Mouse (Mus musculus) embryo, embryonic 11 days (tissue): ENCODE results near the gene Coq10b.
"Not testable (repeated sequence)": the region's sequence is repeated elsewhere in the genome, so short reads cannot be mapped to it uniquely, and the experiment has no call there.

Source experiments
- DNase-seq: peaks from one replicate; pipeline ENCODE4 v3.0.0-alpha.2; 2015

Coq10b gene

GRCm38 (mm10) chr1:55058383-55058782, 5.8 kb downstream of the Coq10b start:
- not testable (repeated sequence) for DNase-seq

GRCm38 (mm10) chr1:55061099-55061498, 8.5 kb downstream of the Coq10b start:
- DNase-seq: no peak

GRCm38 (mm10) chr1:55061772-55062171, 9.2 kb downstream of the Coq10b start:
- DNase-seq: no peak

DNA sequence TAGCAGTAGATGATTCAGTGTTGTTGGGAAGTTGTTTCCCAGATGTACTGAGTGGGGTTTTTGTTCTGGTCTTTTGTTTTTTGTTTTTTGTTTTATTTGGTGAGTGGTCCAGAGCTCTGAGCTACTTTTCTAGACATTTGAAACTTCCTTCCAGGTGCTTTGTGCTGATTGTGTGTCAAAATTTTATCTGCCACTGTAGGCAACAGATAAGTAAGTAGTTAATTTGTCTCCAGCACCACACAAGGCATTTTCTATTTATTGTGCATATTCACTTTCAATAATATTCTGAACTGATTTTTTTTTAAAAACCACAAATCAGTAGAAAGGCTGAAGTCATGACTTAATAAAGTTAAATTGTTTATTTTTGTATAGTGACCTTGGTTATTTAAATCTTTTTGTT, 19.8 kb downstream of the Coq10b start:
- DNase-seq: not testable (repeated sequence)

- DNase-seq: peak; percentile 26
These were observed 22.2 kb downstream of the Coq10b start for GRCm38 (mm10) chr1:55074757-55075156.

DNA sequence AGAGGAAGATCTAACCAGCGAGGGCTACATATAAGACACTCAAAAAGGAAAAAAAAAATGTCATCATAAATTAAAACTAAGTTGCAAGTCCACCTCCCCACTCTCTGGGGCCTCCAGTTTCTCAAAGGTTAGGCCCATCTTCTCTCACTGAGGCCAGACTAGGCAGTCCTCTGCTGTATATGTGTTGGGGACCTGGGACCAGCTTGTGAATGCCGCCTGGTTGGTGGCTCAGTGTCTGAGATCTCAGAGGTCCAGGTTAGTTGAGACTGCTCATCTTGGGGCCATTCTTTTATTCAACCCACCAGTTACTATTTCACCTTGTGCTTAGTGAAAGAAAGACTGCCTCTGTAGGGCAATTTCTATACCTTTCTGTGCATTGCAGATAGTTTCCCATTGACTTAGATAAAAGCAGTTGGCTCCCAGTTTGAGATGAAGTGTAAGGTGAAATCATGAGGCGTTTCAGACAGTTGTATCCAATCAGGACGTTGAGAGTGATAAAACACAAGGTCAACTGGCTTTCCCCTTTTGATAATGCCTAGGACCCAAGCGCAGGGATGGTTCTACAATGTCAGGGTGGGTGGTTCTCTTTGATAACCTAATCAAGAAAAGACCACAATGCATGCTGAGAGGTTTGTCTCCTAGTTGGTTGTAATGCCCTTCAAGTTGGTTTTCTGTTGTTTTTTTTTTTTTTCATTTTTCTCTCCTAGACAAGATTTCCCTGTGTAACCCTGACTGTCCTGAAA, 23.3 kb downstream of the Coq10b start:
- DNase-seq: no peak

- no peak for DNase-seq
These were observed 23.8 kb downstream of the Coq10b start for GRCm38 (mm10) chr1:55076395-55076743.

GRCm38 (mm10) chr1:55076849-55077516, 24.4 kb downstream of the Coq10b start:
- DNase-seq: no peak

GRCm38 (mm10) chr1:55079677-55080076, 27.1 kb downstream of the Coq10b start:
- DNase-seq: no peak

GRCm38 (mm10) chr1:55082106-55082505, 29.5 kb downstream of the Coq10b start:
- peak; percentile 21 for DNase-seq

GRCm38 (mm10) chr1:55085781-55086366, 33.3 kb downstream of the Coq10b start:
- no peak for DNase-seq

GRCm38 (mm10) chr1:55086868-55087400, 34.4 kb downstream of the Coq10b start:
- peak; percentile 26 for DNase-seq

- no peak for DNase-seq
These were observed 34.9 kb downstream of the Coq10b start for GRCm38 (mm10) chr1:55087401-55087904.

DNA sequence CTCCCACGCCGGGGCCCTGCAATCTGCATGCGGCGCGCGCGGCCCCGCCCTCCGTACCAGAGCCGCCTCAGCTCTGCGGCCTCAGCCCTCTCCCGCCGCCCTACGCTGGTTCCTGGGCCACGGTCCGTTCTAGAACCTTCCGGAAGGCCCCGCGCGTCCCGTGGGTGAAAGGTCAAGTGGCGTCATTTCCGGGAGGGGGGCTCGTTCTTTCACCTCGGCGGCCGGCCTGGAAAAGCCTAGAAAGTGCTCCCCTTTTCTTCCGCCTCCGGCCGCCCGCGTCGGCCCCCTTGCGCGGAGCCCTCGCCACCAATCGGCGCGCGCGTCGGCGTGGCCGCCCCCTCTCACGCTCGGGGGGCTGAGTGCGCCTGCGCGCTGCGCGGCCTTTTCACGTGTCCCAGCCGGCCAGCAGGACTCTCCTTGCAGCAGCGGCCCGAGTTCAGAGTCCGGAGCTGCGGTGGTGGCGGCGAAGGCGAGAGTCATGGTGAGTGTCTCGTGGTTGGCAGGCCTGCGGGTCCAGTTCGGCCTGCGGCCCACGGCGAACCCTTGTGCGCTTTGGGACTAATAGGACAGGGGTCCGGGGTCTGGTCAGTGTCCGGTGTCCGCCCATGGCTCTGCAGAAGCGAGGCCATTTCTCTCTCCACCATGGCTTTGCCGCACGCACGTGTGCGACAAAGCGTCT, 35.5 kb downstream of the Coq10b start, which contains the start of the genes Hspe1 and Hspd1:
TSS of gene Hspe1 (plus strand) at position 201 of the 679 bp plus-strand sequence.
TSS of gene Hspd1 (minus strand) at position 312 of the 679 bp plus-strand sequence.
- peak; percentile 99 for DNase-seq

- DNase-seq: no peak
These were observed 36.3 kb downstream of the Coq10b start for GRCm38 (mm10) chr1:55088611-55089497.

- DNase-seq: no peak
These were observed 37.0 kb downstream of the Coq10b start for GRCm38 (mm10) chr1:55089498-55090064.

DNA sequence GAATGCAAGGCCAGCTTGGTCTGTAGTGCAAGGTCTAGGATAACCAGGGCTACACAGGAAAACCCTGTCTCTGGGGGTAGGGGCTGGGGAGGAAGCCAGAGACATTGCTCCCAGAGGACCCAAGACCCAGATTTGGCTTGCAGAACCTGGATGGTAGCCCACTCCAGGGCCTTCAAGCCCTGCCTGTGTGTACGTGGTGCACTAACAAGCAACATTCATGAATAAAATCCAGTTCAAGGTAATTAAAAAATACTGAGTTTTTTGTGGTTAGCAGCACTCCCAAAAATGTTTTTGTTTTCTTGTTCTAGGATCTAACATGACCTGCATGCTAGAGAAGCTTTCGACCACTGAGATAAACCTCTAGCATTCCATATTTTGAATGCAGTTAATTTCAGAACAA, 39.5 kb downstream of the Coq10b start:
- no peak for DNase-seq

DNA sequence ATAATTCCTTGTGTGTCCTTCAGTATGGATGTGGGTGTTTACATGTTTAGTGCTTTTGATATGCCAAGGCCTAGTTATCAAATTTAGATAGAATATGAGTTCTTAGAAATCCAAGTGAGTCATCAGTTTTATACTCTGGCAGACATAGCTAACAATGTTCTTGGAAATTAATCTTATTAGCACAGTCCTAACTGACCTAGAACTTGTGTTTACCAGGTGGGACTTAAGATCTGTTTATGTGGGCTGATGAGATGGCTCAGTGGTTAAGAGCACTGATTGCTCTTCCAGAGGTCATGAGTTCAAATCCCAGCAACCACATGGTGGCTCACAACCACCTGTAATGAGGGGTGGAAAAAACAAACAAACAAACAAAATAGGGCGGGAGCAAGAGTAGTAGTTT, 39.9 kb downstream of the Coq10b start:
- no peak for DNase-seq

GRCm38 (mm10) chr1:55106919-55107585, 54.5 kb downstream of the Coq10b start:
- no peak for DNase-seq

GRCm38 (mm10) chr1:55107644-55108043, 55.1 kb downstream of the Coq10b start:
- DNase-seq: no peak

DNA sequence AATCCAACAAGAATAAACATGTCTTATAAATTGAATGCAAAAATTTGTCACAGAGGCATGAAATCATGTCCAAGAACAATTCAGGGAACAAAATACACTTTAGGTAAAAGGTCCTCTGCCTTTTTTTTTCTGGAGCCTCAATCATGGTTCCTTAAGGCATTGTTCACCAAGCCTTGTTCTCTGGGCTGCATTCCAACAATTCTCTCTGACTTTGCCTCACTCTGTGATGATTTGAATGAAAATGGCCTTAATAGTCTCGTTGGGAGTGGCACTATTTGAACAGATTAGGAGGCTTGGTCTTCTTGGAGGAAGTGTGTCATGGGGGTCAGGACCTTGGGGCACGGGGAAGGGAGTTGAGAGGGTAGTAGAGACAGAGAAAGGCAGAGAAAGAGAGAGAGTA, 55.9 kb downstream of the Coq10b start:
- DNase-seq: no peak
